Mouse (Mus musculus) effector memory CD4-positive, alpha-beta T cell, adult 5 months (primary cell): Measurements from ENCODE around the gene Itgb3. TPM values are rescaled to one million over a fixed set of nuclear protein-coding genes. Genes with fewer than 3 reads are reported as not detected.

Experiments used
- polyA plus RNA-seq: library from polyadenylated mRNA; unstranded; fragments of 100-300 nt; shearing (Covaris generic); gene quantifications from one replicate; pipeline ENCODE4 v1.2.1, GENCODE M21; 2017

Gene Itgb3
- polyA plus RNA-seq = 25.6 TPM

DNA sequence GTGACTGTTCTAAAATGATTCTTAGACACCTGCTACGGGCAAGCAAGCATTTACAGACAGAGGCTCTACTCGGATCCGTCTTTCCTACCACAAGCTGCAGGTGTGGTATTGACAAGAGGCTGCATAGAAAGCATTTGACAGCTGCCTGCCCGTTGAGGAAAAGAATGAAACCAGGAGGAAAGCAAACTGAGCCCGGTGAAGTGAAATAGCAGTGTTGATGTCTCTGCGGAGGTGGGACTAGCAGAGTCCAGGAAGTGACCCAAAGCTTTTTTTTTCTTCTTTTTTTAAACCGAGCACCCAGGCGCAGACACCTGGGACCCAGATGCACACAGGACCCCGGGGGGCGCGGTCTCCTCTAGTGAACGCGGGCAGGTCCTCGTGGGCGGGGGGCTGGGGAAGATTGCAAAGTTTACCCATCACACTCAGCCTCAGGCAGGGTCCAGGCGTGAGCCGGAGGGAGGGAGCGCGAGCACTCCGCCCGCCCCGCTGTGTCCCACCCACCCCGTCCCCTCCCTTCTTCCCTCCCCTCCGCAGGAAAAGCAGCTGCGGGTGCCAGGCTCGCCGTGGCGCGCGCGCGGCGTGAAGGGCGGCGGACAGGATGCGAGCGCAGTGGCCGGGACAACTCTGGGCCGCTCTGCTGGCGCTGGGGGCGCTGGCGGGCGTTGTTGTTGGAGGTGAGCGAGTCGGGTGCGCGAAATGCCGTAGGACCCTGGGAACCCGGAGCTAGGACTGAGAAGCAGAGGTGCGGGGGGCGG, at the start of gene Itgb3:
TSS of gene Itgb3 (plus strand) at position 510 of the 755 bp plus-strand sequence.

GRCm38 (mm10) chr11:104685548-104685947, 77.7 kb downstream of the Itgb3 start, which contains the start of gene Gm11639:
Gene Gm11639, plus strand, starts transcription at chr11:104685707.

Other genes starting within 250 kb of the Itgb3 start
- 88.0 TPM for gene Kansl1, start 139.1 kb upstream of the Itgb3 start, polyA plus RNA-seq
- gene Cdc27, start 57.4 kb upstream of the Itgb3 start, polyA plus RNA-seq = 34.0 TPM
- gene Myl4, start 57.3 kb upstream of the Itgb3 start, polyA plus RNA-seq = 1.7 TPM
- 0.04 TPM for gene Gm11639, start 77.7 kb downstream of the Itgb3 start, polyA plus RNA-seq